Mouse (Mus musculus) 3134 (cell line): Measurements from ENCODE around the gene Glp2r.

Source experiments
- DNase-seq: peaks from one replicate; pipeline ENCODE4 v3.0.0-alpha.2; 2011; ENCODE audit warnings: low spot score; ENCODE audit not compliant: insufficient read length; ENCODE audit errors: extremely low read depth

The Glp2r gene

DNA sequence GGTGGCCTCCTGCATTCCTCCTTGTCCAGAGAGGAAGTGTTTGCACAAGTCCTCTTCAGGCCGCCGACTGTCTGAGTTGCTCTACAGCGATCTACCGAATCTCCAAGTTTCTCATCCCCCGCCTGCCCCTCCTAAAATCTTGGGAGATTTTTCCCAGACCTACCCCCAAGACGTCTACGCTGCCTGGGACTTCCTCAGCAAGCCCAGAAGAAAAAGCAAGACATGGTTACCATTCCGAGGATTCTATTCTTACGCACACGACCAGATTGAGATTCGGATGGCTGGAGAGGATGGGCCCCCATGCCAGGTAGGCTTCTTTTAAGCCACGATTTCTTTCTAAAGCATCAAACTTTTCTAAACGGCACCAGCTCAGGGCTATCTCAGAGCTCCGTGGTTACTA, at the start of gene Glp2r:
Gene Glp2r, minus strand, starts transcription at position 101 of the 400 bp plus-strand sequence.
- no peak for DNase-seq

DNA sequence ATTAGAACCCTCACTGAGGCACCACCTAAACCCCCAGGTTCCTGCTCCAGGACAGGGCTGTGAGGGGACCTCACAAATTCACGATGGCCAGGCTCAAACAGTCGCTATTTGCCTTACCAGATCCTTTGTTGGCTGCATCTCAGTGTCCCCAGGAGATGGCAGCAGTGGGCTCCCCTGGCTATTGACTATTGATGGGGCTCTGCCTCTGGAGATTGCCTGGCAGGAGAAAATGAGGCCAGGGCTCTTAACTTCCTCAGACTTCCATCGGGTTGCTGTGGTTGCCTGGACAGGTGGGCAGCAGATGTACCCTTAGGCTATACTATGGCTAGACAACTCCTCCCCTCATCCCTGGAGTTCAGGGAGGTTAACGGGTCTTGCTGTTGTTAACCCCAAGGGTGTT, 49.3 kb upstream of the Glp2r start:
- DNase-seq = no peak

DNA sequence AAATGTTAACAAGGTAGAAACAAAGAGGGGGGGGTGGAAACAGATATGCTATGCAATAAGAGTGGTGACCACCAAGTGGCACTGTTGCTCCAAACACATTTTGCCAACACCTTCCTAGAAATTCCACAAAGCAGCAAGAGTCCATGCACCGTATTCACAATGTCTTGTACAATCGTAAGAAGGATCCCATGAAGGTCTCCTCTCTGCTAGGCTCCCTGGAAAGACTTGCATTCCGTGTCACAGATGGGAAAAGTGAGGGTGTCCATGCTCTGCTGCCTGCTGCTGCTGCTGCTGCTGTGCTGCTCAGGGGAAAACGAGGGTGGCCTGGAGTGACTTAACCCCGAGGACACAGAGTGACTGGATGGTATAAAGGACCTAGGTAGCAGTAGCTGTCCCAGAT, 48.7 kb upstream of the Glp2r start:
- peak; percentile 7 for DNase-seq

DNA sequence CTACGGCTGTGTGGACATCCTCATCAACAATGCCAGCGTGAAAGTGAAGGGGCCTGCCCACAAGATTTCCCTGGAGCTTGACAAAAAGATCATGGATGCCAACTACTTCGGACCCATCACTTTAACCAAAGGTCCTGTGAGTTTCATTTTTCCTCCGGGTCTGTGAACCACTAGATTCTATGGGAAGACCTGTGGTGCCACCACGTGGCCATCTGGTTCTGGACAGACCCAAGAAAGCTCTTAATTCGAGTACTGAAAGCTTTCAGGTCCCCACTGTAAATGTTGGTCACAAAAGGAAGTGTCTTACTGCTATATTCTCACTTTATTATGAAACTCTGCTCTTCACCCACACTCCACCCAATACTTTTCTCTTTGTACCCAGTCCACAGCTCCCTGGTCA, 40.6 kb upstream of the Glp2r start:
- no peak for DNase-seq

DNA sequence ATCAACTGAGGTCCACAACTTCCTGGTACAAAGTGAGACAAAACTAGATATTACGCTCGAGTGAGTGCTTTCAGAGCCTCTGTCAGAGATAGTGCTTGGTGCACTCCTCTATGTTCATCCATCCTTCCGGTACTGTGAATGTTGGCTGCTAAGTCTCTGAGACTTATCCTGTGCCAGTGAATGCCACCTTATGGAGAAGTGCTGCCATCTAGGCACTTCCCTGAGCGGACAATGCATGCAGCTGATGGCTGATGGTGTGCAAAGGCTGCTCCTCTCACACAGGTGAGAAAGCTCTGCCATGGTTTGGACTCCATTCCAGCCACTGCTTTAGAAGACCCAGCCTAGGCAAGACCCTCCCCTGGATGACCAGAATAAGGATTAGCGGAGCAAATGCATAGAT, 37.1 kb upstream of the Glp2r start:
- no peak for DNase-seq

DNA sequence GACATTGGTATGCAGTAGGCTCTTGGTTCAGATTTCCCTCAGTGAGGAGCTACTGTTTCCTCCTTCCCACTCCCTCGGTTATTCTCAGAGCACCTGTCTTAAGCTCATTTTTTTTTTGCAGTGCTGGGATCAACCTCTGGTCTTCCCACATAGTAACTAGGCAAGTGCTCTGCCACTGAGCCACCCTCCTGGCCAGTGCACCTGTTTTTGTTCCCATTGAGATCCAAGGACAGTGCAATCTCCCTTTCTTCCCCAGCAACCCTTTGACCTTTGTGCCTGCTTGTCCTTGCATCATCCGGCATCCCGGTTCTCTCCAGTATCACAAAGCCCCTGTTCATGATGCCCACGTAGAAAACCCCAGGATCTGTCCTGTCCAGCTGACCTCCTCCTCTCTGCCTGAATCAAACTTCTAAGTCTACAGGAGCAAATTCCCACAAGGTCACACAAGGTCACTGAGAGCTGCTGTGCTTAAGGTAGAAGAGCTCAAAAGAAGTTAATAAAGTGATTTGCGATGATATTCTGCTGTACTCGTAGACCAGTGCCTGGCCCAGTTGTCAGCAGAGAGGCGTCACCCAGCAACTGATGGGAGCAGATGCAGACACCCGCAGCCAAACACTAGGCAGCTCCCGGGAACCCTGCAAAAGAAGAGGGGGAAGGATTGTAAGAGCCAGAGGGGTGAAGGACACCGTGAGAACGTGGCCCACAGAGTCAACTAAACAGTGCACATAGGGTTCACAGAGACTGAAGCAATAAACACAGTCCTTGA, 36.1 kb upstream of the Glp2r start:
- DNase-seq = no peak

DNA sequence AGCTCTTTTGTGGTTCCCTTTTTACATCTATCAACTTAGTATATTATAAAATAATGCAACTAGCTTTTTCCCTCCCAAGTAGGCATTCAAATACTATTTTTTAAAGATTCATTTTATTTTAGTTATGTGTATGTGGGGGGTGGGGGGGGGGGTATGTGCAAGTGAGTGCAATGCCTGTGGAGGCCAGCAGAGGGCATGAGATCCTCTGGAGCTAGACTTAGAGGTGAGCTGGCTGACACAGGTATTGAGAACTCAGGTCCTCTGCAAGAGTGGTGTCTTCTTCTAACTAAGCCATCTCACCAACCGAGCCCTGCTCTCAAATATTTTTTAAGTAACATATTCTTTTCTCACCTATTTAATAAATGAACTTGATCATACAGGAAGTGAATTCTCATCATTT, 34.6 kb upstream of the Glp2r start:
- DNase-seq = no peak

DNA sequence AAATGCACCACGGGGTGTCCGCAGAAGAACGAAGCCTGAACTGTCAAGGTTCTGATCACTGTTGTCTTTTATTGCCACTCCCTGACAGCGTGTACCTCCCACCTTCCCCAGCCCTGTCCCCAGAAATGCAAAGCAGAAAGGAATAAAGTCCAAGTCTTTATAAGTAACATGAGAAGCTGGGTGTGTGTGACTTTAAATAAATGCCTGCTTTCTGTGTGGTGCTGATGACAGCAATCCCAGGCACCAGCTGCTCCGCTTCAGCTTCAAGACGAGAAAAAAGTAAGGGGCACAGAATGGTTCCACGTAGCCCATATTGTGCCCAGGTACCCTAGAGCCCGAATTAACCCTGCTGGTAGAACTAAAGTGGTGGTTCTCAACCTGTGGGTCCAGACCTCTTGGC, 30.2 kb upstream of the Glp2r start:
- DNase-seq = no peak

DNA sequence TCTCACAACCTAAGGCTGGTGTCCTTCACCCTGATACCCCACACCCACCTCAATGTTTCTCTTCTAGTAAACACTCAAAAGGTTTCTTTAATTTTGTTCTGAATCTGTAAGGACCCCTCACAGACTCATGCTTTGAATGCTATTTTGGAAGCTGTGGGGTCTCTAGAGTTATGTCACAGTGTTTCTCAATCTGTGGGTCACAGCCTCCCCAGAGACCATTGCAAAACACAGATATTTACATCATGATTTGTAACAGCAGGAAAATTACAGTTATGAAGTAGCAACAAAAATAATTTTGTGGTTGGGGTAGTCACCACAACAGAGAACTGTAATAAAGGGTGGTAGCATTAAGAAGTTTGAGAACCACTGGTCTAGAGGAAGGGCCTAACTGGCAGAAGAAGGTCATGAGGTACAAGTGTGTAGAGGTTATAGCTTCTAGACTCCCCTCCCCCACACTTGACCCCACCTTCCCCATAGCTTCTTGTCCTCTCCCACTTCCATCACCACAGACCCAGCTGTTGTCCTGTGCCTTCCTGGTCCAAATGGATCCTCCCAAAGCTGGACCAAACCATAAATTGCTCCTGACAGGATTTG, 29.3 kb upstream of the Glp2r start:
- DNase-seq = no peak

DNA sequence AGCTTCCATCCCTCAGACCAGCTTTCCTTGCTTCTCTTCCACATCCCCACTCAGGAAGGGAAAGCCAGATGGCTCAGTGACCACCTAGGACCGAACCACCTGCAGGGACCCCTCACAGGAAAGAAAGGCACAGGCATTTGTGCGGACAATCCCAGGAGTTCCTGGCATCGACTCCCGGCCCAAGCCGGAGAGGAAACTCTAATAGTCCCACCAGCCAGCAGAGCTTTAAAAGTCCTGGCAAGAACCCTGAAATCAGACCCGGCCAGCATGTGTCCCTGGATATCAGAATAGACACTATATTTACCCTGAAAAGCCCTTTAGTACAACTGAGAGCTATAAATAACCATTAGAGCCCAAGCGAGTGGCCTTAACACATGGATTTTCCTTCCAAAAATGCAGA, 27.0 kb upstream of the Glp2r start, which contains the start of gene Dhrs7c:
Gene Dhrs7c, plus strand, starts transcription at position 257 of the 400 bp plus-strand sequence.
- DNase-seq = no peak

DNA sequence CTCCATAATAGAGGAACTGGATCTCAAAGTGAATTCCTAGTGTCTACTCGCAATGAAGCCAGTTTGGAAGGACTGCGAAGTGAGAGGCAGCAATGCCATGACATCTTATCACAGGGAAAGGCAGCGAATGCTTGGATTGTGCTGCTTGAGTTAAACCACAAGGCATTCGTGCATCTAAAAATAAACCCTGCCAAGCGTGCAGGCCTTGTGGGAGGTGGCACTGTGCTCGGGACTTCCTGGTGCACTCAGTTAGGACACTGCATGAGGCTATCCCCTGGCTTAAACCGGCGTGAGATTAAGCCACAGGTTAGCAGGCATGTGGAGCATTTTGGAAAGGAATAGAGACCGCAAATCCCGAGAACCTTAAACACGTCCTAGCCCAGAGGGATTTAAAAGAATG, 19.2 kb upstream of the Glp2r start:
- no peak for DNase-seq

DNA sequence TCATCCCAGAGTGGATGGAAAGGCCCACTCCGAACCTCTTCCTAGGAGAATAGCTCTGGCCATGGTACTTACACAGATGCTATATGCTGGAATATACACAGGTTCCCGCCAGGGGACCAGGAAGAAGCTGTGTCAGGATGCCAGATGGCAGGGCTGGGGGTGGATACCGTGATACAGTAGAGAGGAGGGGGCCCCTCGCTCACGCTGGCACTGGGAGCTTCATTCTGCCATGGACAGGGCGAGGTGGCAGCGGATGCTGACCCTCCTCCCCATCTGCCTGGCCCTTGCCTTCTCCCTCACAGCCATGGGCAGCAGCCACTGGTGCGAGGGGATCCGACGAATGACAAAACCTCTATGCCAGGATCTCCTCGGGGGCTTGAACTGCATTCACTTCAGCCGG, 3.4 kb upstream of the Glp2r start, which contains the start of gene Gsg1l2:
Gene Gsg1l2, plus strand, starts transcription at position 230 of the 400 bp plus-strand sequence.
- DNase-seq = no peak

DNA sequence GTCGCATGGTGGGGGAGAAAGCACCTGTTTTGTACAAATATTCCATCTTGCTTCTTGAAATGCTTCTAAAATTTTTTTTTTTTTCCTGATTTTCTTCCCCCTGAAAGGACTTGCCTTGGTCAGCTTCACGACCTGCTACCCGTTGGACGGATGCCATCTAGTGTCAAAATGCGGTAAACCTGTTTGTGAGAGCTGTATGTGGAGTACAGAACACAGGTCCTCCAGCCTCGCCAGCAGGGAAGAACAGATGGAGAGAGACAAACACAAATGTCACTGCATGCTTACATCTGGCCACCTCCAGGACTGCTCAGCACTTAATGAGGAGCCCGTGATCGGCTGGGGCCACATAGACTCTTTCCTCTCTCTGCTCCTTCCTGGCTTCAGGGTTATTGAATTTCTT, 1.6 kb upstream of the Glp2r start:
- DNase-seq = no peak

DNA sequence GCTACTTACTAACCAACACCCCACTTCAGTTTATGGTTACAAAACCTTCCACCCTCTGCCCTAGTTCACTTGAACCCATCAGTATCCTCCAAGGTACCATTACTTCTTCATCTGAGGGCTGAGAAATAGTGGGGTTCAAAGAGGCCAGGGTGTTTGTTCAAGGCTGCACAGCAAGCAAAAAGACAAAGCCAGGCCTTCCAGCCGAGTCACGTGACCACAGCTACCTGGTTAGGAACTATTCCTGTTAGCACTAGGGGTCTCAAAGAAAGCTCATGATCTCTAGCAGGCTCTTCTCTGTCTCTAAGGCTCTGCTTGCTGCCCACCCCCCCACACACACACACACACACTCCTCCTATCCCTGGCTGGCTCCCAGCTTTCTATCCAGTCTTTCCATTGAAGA, 738 bp upstream of the Glp2r start:
- DNase-seq = no peak

DNA sequence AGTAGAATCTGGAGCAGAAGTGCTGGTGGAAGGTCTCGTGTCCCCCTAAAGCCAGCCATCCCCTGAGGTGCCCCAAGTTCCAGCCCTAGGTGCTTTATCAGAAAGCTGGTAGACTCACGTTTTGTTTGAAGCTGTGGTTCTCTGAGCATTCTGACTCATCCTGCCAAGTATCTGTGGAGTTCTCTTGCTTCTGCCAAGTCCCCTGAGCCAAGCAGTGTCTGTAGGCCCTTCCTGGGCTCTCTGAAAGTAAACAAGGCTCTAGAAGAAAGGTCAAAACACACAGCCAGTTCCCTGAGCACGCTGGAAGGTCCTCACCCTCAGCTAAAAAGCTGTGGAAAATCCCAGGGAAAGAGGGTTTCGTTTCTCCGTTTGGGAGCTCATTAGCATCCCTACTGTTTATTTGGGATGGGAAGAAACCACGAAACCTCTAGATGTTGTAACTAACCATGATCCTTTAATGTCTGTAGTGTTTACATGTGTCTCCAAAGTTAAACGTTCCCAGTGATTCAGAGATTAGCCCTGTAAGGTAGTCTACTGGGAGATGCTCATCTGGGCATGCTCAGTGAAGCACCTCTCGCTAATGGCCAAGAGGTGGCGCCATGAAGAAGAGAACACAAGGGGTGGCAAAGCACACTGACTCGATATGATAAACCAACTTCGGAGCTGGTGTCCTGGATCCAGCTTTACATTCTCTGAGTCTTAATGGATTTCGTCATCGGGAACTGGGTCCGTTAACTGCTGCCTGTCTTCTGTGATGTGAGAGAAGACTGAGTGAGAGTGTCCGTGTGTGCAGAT, 13.4 kb downstream of the Glp2r start:
- no peak for DNase-seq

DNA sequence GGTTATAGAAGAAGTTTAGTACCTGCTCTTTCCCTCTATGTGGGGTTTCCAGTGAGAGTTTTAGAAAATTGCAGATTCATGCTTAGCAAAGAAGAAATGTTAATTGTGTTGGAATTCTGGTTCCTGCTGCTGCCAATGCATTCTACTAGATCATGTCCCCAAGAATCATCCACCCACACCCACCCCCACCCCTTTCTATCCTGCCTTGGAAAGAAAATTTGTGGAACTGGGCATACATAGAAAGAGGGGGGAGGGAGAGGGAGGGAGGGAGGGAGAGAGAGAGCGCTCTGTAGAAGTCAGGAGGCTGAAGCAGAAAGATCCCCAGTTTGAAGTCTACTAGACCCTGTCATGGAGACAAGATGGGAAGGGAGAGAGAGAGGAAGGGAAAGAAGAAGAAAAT, 14.7 kb downstream of the Glp2r start:
- DNase-seq = no peak

DNA sequence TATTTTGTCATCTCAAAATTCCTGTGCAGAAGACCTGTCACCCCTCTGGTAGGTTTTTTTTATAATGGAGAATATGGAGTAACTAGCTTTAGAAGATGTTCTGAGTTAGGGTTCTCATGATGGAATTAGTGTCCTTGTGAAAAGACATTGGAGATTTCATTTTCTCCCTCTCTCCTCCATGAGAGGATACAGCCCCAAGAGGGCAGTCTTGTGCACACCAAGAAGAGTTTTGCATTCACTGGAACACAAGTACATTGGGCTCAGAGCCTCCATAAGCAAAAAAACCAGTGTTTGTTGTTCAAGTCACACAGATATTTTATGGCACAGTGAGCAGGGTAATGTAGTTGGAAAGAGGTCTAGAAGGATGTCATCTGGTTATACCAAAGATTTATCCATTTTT, 29.4 kb downstream of the Glp2r start:
- DNase-seq = no peak

DNA sequence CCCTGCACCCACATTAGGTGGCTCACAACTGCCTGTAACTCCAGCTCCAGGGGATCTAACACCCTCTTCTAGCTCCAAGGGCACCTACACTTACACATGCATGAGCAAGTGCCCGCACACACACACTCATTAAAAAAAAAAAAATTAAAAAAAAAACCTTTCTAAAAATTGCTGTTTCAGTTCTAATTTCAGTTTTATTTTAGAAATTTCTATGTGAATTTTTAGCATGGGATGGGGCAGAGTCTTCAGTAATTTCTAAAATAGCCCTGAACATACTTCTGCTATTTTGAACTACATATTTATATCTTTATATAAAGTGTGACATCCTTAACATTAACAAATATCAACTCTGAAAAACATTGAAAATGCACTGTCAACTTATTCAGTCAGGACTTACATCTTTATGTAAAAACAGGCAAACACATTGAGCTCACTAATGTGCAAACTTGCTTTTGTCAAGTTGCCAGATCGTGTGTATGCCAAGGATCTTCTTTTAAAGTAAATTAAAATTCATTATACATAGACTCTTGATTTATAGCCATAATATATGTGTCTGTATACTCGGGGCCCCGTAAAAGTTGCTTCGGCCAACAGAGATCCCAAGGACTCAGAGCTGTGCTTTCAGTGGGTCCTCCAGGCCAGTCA, 32.0 kb downstream of the Glp2r start:
- no peak for DNase-seq

DNA sequence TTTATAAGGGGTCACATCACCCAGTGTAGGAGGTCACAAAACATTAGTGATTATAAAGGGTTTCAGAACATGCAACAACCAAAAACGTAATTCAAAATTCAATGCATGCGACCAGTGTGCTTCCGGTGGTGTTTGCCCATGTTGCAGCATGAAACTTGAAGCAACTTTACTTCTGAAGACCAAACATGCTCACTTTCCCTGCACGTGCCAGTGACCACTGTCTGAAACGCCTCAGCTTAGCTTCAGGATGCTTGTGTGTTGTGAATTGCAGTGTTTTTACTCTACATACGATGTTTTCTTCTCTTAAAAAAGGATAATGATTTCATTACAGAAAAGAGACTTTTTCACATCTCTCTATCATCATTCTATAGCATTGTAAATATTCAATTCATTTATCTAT, 32.6 kb downstream of the Glp2r start:
- DNase-seq = no peak

DNA sequence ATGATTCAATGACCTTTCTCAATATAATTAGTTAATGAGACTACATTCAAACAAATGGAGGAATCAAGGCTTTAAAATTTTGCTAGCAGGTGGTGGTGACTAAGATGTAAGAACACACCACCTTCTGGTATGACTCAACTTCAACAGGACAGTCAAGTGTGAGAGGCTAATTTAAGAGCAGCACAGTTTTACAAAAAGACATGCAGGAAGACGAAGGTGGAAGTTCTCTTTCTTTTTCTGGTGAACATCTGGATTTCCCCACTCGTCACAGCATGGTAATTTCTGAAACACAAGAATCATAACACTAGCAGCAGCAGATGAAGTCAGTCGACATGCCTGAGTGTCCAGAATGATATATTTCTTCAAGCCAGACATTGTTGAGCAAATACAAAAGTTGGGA, 36.4 kb downstream of the Glp2r start:
- no peak for DNase-seq

DNA sequence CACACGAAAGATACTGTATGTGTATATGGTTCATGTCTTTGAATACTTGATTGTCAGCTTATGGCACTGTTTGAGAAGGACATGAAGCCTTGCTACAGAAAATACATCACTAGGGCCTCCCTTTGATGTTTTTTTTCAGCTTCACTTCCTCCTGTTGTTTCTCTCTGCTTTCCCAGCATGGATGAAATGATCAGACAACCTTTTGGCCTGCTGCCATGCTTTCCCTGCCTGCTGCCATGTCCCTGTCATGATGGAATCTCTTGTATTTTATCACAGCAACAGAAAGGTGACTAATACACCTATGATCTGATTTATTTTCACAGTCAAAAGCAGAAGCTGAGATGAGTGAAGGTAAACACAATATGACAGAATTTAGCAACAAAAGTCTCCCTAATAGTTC, 37.2 kb downstream of the Glp2r start:
- DNase-seq = no peak
